Mouse (Mus musculus) gastrocnemius, adult 2 months (tissue): ENCODE measurements at regions not wholly inside any gene's neighbourhood (a gene's known extent, or its start where the extent isn't known, plus 50 kb on each side); places are given as distances from the start of the nearest gene placed in this dataset.

Experiments
- DNase-seq: peaks from one replicate; pipeline ENCODE4 v3.0.0; 2022
- H3K27ac ChIP-seq: fragments of 200-600 bp; 2 replicates; pipeline ENCODE4 v1.8.1; 2022; ENCODE audit warnings: mild to moderate bottlenecking
- H3K4me3 ChIP-seq: fragments of 200-600 bp; 2 replicates; pipeline ENCODE4 v1.8.1; 2022; ENCODE audit warnings: mild to moderate bottlenecking, moderate library complexity
- CTCF ChIP-seq: fragments of 200-600 bp; IDR thresholded peaks from 2 replicates; pipeline ENCODE4 v1.8.1; 2022; ENCODE audit warnings: antibody characterized with exemption, mild to moderate bottlenecking, moderate library complexity
- intact Hi-C: fragments of 180-260 bp; cut with DNase I; formaldehyde crosslinking; loops from one replicate; pipeline ENCODE4 v1.15.1; 2025

GRCm38 (mm10) chr16:23838696-23839095 is 52.1 kb downstream of the Sst start:
- no peak for DNase-seq
- Histone ChIP-seq H3K4me3 (no peak overlapping the region), H3K27ac (no peak overlapping the region)
- intact Hi-C loops = no loop called here
- no peak for TF ChIP-seq CTCF

GRCm38 (mm10) chr16:23838114-23838513 is 52.6 kb downstream of the Sst start:
- Histone ChIP-seq H3K4me3 (no peak overlapping the region), H3K27ac (no peak overlapping the region)
- no peak for TF ChIP-seq CTCF
- intact Hi-C loops = no loop called here
- DNase-seq = no peak

GRCm38 (mm10) chr16:23834991-23835390 is 55.8 kb downstream of the Sst start:
- Histone ChIP-seq H3K27ac (no peak overlapping the region), H3K4me3 (no peak overlapping the region)
- no peak for DNase-seq
- no peak for TF ChIP-seq CTCF
- intact Hi-C loops = no loop called here

GRCm38 (mm10) chr16:23833603-23834002 is 57.2 kb downstream of the Sst start:
- no peak for TF ChIP-seq CTCF
- H3K4me3 ChIP-seq = no peak overlapping the region
- intact Hi-C loops = no loop called here
- DNase-seq = no peak
- H3K27ac ChIP-seq = no peak overlapping the region

- no peak for DNase-seq
- intact Hi-C loops = no loop called here
- H3K4me3 ChIP-seq = no peak overlapping the region
- no peak overlapping the region for H3K27ac ChIP-seq
- no peak for TF ChIP-seq CTCF
These were observed 57.7 kb downstream of the Sst start for GRCm38 (mm10) chr16:23833042-23833423.

- intact Hi-C loops = no loop called here
- TF ChIP-seq CTCF = no peak
- no peak overlapping the region for H3K4me3 ChIP-seq
- no peak overlapping the region for H3K27ac ChIP-seq
- DNase-seq = no peak
These were observed 58.2 kb downstream of the Sst start for GRCm38 (mm10) chr16:23832393-23833041.

- intact Hi-C loops = no loop called here
- TF ChIP-seq CTCF = no peak
- DNase-seq = no peak
- Histone ChIP-seq H3K4me3 (no peak overlapping the region), H3K27ac (no peak overlapping the region)
These were observed 65.1 kb downstream of the Sst start for GRCm38 (mm10) chr16:23825662-23826061.

- no peak overlapping the region for H3K4me3 ChIP-seq
- H3K27ac ChIP-seq = no peak overlapping the region
- DNase-seq = no peak
- TF ChIP-seq CTCF = no peak
- intact Hi-C loops = no loop called here
These were observed 105.5 kb downstream of the Sst start for GRCm38 (mm10) chr16:23785216-23785615.

- Histone ChIP-seq H3K27ac (no peak overlapping the region), H3K4me3 (no peak overlapping the region)
- no peak for TF ChIP-seq CTCF
- no peak for DNase-seq
- intact Hi-C loops = no loop called here
These were observed 106.5 kb downstream of the Sst start for GRCm38 (mm10) chr16:23784021-23784897.

- intact Hi-C loops = no loop called here
- no peak overlapping the region for H3K27ac ChIP-seq
- no peak overlapping the region for H3K4me3 ChIP-seq
- peak; percentile 14 for DNase-seq
- TF ChIP-seq CTCF = no peak
These were observed 110.1 kb downstream of the Sst start for GRCm38 (mm10) chr16:23780440-23781231.

- no peak for DNase-seq
- Histone ChIP-seq H3K27ac (no peak overlapping the region), H3K4me3 (no peak overlapping the region)
- intact Hi-C loops = no loop called here
- TF ChIP-seq CTCF = no peak
These were observed 112.9 kb downstream of the Sst start for GRCm38 (mm10) chr16:23777894-23778293.

- no peak for TF ChIP-seq CTCF
- Histone ChIP-seq H3K27ac (no peak overlapping the region), H3K4me3 (no peak overlapping the region)
- intact Hi-C loops = no loop called here
- DNase-seq = no peak
These were observed 113.7 kb downstream of the Sst start for GRCm38 (mm10) chr16:23777041-23777440.

GRCm38 (mm10) chr16:23776501-23776900 is 114.3 kb downstream of the Sst start:
- Histone ChIP-seq H3K4me3 (no peak overlapping the region), H3K27ac (no peak overlapping the region)

More at GRCm38 (mm10) chr16:23776501-23776900, 114.3 kb downstream of the Sst start:
- no peak for TF ChIP-seq CTCF
- DNase-seq = no peak
- intact Hi-C loops = no loop called here
